Mouse (Mus musculus) spleen, postnatal 14 days (tissue): ENCODE results near the gene Bcar3.

ENCODE experiments used
- DNase-seq, 2 experiments: peaks; one replicate each; pipeline ENCODE4 v3.0.0; 2021 to 2022; ENCODE audit warnings: low spot score in 2 of 2

Bcar3 gene

DNA sequence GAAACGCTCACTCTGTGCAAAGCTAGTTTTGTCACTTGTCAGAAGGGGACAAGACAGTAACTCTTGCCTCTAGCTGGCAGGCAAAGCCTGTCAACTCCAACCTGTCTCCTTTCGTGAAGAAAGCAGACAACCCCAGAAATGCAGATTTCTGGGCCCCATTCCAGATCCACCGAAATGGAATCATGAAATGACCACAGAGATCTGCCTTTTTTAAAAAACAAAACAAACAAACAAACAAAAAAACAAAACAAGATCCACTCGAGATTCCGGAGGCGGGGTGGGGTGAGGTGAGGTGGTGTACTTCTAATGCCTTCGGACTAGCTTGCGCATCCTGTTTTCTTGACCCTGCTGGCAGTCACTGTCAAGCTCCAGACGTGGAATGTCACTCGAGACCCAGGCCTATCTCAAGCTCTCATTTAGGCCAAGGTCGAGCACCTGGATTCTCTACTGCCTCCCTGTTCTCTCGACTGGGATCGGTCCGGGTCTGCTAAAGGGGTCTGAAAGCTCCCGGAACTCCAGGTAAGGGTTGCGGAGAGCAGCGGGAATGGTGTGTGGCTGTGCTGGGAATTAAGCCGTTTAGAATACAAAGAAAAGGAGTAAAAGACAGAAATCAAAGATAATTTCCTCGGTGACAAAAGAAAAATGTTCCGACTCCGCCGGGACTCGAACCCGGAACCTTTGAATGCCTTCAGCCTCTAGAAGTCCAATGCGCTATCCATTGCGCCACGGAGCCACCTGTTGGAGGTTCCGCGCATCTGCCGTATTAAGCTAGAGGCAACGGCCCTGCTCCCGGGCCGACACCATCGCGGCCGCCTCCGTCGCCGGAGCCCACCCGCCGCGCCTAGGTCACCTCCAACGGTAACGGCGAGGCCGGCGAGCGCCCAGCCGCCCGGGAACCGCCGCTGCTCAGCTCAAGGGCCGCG lies 1.4 kb upstream of the Bcar3 start:
- DNase-seq = peak; percentile 93

DNA sequence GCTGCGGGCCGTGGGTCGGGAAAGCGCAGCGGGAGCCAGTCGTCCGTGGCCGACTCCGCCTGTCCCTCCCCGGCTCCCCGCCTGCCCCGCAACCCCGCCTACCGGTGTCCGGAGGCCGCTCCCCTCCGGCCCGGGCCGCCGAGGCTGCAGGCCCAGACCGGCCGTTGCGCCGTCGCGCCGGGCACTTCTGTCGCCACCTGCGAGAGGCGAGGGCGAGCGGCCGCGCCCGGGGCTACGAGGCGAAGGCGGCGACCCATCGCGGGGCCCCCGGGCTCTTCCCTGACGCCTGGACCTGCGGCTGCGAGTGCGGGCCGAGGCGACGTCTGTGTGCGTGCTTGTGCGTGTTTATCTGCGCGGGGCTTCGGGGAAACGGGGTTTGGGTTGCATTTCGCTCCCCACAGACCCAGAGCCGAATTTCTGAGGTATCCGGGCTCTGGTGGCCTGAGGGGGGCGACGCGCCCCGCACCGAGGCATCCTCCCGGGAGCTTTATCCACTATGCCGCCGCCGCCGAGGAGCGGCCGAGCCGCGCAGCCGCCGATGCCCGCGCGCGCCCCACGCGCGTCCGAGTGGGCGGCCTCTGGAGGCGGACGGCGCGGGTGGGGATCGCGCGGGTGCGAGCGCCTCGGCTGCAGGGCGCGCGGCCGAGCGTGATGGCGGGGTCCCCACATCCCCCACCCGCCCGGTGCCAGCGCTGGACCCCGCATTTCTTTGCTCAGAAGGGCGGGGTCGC lies 548 bp upstream of the Bcar3 start:
- DNase-seq = no peak

DNA sequence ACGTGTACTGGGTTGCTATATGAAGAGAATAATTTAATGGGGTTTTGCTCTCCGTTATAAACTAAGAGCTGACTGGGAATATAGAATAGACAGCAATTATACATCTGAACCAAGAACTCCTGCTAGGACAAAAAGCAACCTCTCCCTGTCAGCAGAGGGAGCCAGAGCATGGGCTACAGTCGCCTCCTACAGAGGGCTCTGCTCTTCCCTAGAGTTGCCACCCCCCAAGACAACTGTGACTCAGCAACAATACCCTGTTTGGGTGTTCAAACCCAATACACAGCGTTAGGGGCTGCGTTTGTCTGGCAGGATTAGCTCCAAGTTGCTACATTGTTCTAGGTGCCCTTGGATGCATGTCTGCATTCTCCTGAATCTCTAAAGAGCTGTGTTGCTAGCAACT lies 1.6 kb downstream of the Bcar3 start:
- DNase-seq = peak in 1 of 2 experiments; percentile 40

DNA sequence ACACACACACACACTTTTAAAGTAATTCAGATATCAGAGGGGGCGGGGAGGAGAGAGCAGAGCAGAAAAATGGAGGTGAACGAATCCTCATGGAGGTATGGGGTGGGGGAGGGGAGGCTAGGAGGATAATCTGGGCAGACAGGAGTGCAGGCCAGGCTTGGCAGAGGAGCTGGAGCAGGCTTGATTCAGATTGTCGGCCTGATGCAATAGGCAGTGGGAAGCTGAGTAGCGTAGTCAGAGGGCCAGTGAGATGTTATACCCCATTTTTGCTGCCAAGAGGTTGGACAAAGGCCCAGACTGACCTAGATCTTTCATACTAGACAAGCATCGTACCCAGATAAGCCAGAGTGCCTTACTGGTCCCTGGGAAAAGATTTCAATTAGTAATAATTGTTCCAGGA lies 3.0 kb downstream of the Bcar3 start:
- no peak for DNase-seq

DNA sequence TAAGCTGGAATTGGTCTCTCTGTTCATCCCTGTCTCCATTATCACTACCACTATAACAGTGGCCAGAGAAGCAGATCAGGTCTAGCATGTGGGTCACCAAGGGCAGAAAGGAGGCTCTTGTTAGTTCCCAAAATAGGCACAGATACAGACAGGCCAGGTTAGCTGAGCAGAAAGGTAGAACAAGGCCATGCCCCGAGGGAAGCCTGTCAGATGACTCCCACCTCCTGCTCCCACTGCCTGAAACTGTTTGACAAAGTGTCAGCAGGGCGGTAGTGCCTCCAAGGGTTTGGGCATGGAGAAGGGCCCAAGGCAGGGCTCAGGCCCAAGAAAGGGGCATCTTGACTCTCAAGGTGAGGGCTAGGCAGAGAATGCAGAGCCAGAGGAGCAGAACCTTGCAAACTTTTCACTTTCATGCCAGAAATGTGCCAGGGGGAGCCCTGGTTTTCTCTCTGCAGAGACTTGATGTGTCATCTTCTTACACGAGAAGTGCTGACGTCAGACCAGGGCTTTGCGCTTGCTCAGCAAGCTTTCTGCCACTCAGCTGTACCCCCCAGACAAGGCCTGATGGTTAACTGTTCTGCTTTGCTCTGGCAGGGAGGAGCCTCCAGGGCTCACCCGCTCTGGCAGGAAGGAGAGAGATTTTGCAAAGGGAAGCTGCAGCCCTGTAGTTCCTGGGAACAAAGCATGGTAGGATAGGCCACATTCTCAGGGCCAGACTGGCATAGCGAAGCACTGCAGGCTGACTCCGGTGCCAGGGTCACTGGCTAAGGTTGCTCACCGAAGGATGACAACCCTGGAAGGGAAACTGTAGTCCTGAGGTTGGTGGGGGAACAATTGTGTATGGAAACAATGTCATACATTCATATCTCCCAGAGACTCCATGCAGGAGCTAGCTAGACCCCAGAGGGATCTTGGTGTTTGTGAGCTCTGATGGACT lies 7.3 kb downstream of the Bcar3 start:
- no peak for DNase-seq

DNA sequence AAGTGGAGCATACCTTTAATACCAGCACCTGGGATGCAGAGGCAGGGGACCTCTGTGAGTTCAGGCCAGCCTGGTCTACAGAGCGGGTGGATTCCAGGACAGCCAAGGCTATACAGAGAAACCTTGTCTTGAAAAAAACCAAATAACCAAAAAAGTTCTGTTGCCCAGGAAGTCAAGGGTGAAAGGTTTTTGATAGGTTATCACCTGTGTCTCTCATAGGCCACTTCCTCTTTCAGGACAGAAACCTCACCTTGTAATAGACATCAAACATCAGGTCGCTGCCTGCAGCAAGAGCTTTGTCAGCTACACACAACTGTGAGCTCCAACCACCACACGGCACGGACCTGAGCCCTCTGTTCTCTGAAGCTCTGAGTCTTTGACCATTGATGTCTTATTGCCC lies 10.6 kb downstream of the Bcar3 start:
- DNase-seq = no peak

DNA sequence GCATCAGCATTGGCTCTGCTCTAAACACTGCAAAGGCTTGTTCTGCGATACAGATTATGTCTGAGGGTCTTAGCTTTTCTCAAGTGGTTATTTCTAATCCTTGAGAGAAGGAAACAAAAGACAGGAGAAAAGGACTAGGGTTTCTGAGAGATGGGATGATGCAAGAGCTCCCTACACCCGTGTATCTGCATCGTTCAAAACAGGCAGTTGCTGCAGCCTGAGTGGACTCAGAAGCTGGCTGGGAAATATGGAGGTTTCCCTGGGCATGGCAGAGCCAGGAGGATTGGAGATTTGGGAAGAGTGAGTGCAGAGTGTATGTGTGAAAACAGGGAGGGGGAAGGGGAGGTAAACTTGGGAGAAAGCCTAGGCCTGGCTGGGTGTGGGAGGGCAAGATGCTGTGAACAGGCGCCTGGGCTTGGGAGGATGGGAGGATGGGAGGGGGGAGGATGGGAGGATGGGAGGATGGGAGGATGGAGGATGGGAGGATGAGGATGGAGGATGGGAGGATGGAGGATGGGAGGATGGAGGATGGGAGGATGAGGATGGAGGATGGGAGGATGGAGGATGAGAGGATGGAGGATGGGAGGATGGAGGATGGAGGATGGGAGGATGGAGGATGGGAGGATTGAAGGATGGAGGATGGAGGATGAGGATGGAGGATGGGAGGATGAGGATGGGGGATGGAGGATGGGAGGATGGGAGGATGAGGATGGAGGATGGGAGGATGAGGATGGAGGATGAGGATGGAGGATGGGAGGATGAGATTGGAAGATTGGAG lies 14.1 kb downstream of the Bcar3 start:
- DNase-seq = no peak

DNA sequence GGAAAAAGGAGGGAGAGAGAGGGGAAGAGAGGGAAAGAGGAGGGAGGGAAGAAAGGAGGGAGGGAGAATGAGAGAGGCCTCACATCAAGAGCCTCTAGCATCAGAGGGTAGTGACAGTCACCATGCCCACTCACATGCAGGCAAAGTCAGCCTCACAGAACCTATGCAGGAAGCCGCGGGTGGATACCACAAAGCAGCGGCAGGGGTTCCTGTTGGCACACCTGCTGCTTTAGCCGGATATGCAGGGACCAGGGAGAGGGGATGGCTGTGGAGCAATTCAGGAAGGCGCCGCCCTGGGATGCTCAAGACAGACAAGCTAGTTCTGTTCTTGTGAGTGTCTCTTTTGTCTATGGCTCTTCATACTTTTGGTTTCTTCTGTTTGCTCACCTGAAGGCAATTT lies 15.0 kb downstream of the Bcar3 start:
- DNase-seq = no peak

DNA sequence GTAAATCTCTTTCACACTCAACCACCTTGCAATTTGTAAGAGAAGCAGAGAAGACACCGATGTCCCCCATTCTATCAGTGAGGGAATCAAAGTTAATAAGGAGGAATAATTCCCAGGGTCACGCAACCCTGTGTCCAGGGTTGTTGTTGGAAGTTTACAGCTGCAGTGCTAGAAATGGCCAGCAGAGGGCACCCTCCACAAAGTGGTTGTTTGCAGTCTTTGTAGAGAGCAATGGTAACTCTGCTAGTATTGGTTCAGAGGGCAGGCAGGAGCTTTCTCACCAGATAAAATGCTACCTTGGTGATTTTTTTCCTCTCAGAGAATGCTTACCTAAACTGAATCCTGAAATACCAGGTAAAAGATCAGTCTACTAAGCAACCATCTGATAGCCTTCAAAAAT lies 18.1 kb downstream of the Bcar3 start:
- DNase-seq = peak; percentile 57 to 74

DNA sequence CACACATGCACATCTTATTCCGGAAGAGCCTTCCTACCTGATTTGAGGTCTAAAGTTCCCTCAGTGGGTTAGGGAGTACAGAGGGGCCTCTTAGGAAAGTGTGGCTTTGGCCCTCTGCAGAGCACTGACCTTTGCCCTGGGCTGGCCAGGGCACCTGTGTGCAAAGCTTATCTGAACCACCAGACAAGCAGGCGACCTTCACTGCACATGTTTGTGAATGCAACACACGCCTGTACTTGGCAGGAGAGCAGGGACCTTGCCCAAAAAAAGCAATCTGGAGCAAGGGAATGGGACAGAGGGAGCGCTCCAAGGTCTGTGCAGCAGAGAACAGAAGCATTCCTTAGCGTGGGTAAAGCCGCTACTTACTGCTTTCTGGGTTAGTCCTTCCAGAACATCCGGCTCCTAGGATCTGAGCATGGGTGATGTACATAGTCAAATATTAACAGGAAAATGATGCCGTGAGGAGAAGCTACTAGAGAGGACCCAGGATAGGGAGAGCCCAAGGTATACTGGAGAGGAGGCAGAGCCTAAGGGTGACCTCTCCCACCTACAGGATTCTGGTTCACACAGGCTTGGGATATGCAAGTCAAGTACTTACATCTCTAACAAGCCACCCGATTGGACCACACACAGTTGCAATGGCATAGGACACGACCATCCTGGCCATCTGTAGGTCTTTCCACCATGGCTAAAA lies 19.1 kb downstream of the Bcar3 start:
- DNase-seq = no peak

DNA sequence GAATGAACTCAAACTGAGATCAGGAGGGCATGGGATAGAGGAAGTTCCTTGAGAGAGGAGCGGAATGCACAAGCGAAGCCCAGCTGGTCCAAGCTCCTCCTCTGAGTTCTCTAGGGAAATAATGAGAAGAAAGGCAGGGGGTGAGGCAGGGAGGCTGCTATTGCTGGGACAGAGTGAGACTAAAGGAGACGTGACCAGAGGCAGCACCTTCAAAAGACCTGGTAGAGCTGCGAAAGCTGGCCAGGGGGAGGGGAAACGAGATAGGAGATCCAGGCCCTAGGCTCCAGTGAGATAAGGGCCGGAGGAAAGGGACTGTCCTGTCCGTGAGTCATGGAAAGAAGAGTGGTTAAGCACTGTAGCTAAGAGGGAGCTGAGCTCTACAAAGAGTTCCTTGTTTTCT lies 20.0 kb downstream of the Bcar3 start:
- no peak for DNase-seq

DNA sequence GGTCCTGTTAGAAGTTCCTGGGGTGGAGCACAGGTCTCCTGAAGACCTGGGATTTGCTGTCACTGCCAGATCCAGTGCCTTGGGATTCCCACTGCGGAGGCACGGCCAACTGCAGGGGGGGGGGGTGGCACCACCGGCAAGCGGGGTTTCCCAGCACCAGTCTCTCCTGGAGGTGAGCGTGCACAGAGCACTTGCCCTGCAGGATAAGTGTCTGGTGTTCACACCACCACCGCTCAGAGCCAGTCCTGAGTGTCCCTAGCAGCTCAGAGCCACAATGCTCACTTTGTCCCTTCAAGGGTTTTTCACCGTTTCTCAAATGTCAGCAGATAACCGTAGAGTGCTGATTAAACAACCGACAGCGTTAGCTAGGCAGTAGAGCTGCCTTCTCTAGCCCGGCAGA lies 22.7 kb downstream of the Bcar3 start:
- no peak for DNase-seq

DNA sequence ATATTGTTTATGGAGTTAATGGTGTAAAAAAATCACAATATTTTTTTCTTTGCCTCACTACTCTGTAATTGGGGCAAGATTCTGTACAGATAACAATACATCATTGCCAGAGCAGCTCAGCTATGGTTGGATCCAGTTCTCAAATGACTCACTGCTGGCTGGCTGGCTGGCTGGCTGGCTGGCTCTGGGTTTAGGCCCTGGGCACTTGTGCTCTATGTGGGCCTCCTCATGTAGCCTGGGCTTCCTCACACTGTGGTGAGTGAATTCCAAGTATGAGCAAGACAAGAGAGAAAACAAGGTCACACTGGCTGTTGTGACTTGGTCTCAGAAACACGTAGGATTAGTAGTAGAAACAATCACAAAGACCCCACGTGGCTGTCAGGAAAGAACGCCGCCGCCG lies 23.4 kb downstream of the Bcar3 start:
- no peak for DNase-seq

DNA sequence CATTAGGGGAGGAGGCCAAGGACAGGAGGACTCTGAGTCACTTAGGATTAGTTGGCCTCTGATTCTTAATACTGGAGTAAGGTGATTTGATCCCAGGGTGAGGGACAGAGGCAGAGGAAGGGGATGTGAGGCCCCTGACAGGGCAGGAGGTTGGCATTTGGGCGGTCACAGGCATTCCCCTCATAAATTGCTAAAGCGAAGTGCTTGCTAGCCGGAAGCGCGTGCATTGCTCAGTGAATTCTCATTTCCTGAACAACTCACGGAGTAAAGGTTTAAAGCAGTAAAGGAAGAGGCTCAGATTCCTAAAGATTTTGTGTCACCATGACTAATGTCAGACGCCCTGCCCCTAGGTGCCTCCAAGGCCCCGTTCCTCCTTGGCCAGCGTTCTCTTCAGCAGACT lies 28.3 kb downstream of the Bcar3 start:
- DNase-seq = no peak

DNA sequence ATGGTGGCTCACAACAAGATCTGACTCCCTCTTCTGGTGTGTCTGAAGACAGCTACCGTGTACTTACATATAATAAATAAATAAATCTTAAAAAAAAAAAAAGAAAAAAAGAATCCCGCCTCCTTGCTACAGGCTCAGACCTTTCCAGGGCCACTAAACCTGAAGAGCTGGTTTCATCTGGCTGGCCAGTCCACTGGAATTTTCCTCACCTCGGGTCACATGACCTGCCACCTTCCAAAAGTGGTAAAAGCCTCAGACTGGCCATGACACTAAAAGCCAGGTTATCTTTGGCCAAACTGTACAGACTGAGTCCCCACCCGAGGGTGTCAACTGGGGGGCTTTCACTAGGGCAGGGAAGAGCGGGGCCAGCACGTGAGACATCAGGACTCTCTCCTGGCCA lies 29.9 kb downstream of the Bcar3 start:
- no peak for DNase-seq

DNA sequence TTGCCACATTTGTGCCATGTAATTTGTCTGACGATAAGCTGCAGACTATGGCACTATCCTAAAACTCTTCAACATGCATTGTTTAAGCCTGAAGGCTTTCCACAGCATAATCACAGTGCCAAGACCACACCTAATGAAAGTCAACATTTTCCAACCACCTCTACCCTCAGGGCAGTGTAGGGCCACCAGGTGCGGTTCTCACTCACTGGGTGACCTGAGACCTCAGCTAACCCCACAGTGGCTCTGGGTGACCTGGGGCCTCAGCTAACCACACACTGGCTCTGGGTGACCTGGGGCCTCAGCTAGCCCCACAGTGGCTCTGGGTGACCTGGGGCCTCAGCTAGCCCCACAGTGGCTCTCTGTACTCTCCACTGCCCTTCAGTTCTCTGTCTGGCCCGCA lies 30.6 kb downstream of the Bcar3 start:
- DNase-seq = no peak

DNA sequence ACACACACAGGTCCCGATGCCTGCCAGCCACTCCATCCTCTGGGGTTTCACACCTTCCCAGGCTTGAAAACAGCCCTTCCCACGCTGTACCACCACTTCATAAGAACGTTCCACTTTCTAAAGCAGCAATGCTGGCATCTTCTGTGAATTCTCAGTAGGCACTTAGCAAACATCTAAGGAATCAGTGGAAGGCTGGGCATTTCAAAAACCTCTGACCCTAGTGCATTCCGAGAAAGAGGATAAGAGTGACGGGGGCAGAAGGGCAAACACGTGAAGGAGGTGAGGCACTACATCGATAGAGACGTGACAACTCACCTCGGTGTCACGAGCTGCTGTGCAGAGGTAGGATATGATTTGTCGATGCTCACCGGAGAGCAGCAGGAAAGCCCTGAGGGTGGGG lies 36.5 kb downstream of the Bcar3 start:
- DNase-seq = no peak

DNA sequence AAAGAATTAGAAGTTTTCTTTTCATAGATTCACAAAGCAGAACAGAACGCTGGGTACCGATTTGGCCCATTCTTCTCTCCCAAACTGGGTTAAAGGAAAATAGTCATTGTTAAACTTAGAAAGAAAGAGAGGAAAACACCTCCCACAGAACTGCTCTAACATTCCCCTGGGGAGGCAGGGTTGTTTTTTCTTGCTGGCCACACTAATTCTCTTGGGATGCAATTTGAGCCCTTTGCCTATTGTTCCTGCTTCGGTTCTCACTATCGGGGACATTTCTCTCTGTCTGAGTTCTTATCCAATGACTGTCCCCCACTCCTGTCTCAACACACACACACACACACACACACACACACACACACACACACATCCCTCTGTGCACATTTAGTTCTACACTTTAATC lies 39.6 kb downstream of the Bcar3 start:
- DNase-seq = no peak

DNA sequence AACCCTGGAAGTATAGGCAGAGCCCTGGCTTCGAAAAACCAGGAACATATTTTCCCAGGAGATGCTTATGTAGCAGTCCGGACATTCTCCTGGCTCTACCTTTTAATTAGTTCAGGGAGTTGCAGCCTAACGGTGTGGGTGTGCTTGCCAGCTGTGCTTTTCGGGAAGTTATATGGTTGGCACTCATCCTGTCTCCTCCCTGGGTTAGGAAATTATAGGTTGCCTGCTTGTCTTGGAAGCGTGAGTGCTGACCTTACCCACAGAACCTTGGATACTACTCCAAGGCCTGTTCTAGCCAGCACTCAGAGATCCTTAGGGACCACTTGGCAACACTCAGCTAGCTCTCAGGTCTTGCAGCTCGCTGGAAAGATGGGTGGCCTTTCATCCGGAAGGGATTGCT lies 40.0 kb downstream of the Bcar3 start:
- no peak for DNase-seq

DNA sequence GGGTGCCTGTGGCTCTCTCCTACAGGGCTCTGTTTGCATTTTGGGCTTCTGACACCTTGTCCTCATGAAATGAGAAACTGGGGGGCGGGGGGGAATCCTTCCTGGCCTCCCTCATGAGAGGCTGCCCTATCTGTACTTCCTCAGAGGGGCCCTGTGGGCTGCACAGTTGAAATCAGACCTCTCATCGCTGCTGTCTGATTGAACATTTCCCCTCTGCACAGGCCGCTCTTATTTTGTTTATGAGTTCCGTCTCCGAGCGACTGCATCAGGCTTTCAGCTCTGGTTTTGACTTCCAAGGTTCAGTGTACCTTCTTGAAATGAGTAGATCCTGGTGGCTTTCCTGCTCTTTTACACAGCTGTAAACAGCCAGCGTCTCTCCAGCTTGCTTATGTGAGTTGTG lies 40.4 kb downstream of the Bcar3 start:
- no peak for DNase-seq

DNA sequence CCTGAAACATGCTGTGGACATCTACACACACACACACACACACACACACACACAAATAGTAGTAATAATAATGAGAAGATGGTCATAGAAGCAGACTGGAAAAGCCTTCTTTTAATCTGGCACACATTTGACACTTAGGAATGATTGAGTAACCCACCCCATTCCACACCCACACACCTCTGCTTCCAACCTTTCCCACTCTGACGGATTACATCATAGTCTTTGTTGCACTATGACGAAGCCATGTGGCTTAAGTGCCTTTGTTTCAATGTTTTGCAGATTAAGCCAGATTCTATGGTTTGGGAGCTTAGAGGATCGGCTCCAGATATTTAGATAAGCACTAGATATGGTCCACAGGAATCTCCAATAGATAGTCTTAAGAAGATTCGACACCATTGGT lies 42.1 kb downstream of the Bcar3 start:
- no peak for DNase-seq
